Mouse (Mus musculus) mammary gland, adult 2 months (tissue): ENCODE measurements around the gene Pdcd7. TPM values are rescaled to one million over a fixed set of nuclear protein-coding genes. Genes with fewer than 3 reads are reported as not detected.

Experiments
- polyA plus RNA-seq: library from polyadenylated mRNA; depleted of rRNA; stranded (reverse); fragments of >200 nt; gene quantifications from 2 replicates; pipeline ENCODE4 v1.2.3, GENCODE M21; 2012; ENCODE audit warnings: low replicate concordance; rRNA removed

Gene Pdcd7
- 9.5 and 16.5 TPM in 2 replicates for polyA plus RNA-seq

DNA sequence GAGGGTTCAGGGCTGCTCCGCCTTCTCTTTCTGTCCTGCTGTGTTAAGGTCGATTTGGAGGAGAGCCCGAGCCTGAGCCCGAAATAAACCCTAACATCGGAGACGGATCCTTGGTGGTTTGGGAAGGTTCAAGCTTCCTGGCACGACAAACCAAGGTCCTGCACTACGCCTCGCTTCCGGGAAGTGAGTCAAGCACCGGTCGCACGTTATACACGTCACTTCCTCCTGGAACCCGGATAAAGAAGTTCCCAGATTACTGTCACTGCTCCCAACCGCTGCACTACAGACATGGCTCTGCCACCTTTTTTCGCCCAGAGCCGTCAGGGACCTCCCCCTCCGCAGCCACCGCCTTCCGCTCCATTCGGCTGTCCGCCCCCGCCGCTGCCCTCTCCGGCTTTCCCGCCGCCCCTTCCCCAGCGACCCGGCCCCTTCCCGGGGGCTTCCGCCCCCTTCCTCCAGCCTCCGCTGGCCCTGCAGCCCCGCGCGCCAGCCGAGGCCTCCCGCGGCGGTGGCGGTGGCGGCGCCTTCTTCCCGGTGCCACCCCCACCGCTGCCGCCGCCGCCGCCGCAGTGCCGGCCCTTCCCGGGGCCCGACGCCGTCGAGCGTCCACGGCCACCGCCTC, at the start of gene Pdcd7:
Gene Pdcd7 (plus strand): TSS at position 251 of the 622 bp plus-strand sequence.

DNA sequence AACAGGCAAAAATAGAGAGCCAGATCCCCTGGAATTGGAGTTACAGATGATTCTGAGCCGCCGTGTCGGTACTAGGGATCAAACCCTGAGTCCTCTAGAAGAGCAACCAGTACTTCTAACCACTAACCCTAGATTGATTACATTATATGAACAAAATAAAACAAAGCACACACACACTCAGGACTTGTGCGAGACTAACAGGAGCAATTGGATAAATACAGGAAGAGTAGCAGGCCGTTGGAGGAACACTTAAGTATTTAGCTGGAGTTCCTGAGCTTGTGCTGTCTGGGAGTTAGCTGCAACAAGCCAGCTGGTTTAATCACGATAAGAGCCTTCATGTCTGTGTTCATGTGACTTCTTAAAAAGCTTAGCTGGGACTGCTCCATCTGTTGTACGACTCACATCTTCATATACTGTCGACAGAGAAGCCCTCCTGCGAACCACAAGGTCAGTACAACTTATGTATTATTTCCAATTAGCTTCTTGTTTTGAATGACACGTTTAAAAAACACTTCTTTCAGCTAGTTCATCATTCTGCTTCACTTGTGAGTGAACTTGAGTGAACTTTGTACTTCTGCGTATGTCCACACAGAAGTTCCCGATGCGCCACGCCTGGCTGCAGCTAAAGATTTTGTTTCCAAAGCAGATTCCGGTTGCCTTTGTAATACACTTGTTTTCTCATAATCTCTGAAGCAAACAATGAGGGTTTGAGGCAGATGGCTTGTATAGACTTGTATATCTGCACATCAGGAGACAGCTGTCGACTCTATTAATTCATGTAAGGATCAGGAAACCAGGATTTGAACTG, 14.9 kb downstream of the Pdcd7 start, which contains the start of gene Ubap1l:
Gene Ubap1l (plus strand): TSS at position 401 of the 808 bp plus-strand sequence.

DNA sequence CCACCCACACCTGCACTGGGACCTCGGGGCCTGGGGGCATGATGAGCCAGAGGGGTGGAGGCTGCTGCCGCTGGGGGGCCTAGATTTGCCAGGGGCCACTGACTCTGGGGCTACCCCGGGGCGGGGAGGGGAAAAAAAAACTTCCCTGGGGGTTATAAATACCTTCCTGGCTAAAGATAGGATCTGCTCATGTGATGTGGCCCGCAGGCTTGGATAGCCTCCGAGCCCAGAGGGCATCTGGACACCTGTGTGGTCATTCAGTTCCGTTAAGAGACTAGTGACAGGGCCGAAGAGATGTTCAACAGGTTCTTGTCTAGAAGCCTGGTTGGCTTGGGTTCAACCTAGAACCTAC, 45.7 kb downstream of the Pdcd7 start, which contains the start of gene Kbtbd13:
Gene Kbtbd13 (minus strand): TSS at position 40 of the 352 bp plus-strand sequence.

DNA sequence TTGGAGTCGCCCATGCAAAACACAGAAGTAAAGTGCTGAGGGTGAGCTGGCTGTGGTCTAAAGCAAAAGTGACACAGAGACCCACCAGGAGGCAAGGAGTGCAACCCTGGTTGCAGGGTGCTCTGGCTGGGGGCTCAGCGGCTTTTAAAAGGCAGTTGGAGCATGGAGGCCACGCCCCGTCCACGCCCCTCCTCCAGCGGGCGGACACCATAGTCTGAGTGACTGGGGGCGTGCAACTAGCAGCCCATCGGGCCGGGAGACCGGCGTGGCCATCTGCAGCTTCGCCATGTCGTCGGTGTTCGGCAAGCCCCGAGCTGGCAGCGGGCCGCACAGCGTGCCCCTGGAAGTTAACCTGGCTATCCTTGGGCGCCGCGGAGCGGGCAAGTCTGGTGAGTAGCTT, 52.4 kb downstream of the Pdcd7 start, which contains the start of gene Rasl12:
Gene Rasl12 (plus strand): TSS at position 228 of the 400 bp plus-strand sequence.

Other genes starting within 250 kb of the Pdcd7 start
- gene Igdcc4, start 244.6 kb upstream of the Pdcd7 start, polyA plus RNA-seq: 9.8 and 12.4 TPM in 2 replicates
- 0.23 and 0.41 TPM in 2 replicates for gene Igdcc3, start 204.9 kb upstream of the Pdcd7 start, polyA plus RNA-seq
- gene Parp16, start 150.8 kb upstream of the Pdcd7 start, polyA plus RNA-seq: 12.2 and 17.1 TPM in 2 replicates
- 4.0 and 13.6 TPM in 2 replicates for gene Cilp, start 80.9 kb upstream of the Pdcd7 start, polyA plus RNA-seq
- gene Clpx, start 51.8 kb upstream of the Pdcd7 start, polyA plus RNA-seq: 13.6 and 14.2 TPM in 2 replicates
- gene Ubap1l, start 14.9 kb downstream of the Pdcd7 start, polyA plus RNA-seq: 0.23 and 0.51 TPM in 2 replicates
- 1.9 and 7.6 TPM in 2 replicates for gene Kbtbd13, start 45.5 kb downstream of the Pdcd7 start, polyA plus RNA-seq
- gene Rasl12, start 52.4 kb downstream of the Pdcd7 start, polyA plus RNA-seq: 53.4 and 69.3 TPM in 2 replicates
- not detected in 2 replicates for gene Slc51b, start 76.9 kb downstream of the Pdcd7 start, polyA plus RNA-seq
- gene Mtfmt, start 89.7 kb downstream of the Pdcd7 start, polyA plus RNA-seq: 9.0 and 11.5 TPM in 2 replicates
- gene Spg21, start 114.8 kb downstream of the Pdcd7 start, polyA plus RNA-seq: 28.0 and 46.4 TPM in 2 replicates
- gene Ankdd1a, start 174.1 kb downstream of the Pdcd7 start, polyA plus RNA-seq: 0.65 and 0.81 TPM in 2 replicates
- gene Plekho2, start 233.9 kb downstream of the Pdcd7 start, polyA plus RNA-seq: 46.0 and 49.8 TPM in 2 replicates
- gene Pif1, start 241.1 kb downstream of the Pdcd7 start, polyA plus RNA-seq: 0.62 and 1.9 TPM in 2 replicates